ENCODE assay signal across 10 mouse cellular contexts in the genomic region with DNA sequence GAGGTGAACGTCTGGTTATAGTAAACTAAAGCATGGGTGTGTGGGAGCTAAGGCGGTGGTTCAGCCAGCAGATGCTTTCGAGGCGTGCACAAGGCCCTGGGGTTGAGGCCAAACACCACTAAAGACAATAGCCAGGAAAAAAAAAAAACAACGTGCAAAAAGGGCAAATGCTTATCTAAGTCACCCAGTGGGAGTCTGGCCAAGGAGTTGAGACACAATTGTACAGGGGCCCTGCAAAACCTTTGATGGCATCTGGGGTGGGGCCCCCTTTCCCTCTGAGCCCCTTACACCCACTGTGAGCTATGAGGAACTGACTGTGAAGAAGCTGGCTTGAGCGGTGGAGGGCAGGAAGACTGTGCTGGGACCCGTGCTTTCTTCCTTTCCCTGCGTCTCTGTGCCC. TPM values are rescaled to one million over a fixed set of nuclear protein-coding genes. Genes with fewer than 3 reads are reported as not detected.
DNase-seq lines count a peak whose midpoint lies in the region; ATAC-seq and TF ChIP-seq lines count a peak whose summit lies in the region.
"Had no signal": no experiment of that assay in that cellular context is flagged by ENCODE, and none has a peak within 500 bp of the region (broad histone marks: within the 10 kb centered on the region; RNA-seq: fewer than 3 reads in every experiment).

No protein-coding gene starts in this region.

- peak overlapping the region; percentile 31 for H3K9ac ChIP-seq in MEL (ENCODE audit: control insufficient read depth, low read depth, low read length, poor library complexity, severe bottlenecking)
- H3K9ac ChIP-seq in forebrain, embryonic 16.5 days (replicated peaks; ENCODE audit: low read depth, low read length) = no peak overlapping the region
- H3K9ac ChIP-seq: embryonic facial prominence, embryonic 13.5 days; limb, embryonic 12.5 days had no signal

- peak overlapping the region in 1 of 2 experiments; percentile 31; a peak in 2 of 4 replicates for H3K4me3 ChIP-seq in MEL (ENCODE audit: control insufficient read depth in 1 of 2, insufficient read depth in 1 of 2, low read depth in 2 of 2, low read length in 2 of 2)
- H3K4me3 ChIP-seq in layer of hippocampus, adult 2 months = no peak overlapping the region
- H3K4me3 ChIP-seq in forebrain, embryonic 16.5 days (replicated peaks; ENCODE audit: low read length) = no peak overlapping the region
- H3K4me3 ChIP-seq: embryonic facial prominence, embryonic 13.5 days; limb, embryonic 12.5 days had no signal

- no peak for ATAC-seq in forebrain, embryonic 16.5 days

- TF ChIP-seq CTCF in MEL (IDR thresholded peaks at IDR 0.05 in 2 of 3, conservative IDR thresholded peaks at IDR 0.05 in 1 of 3; ENCODE audit: control insufficient read depth in 1 of 3, insufficient read depth in 1 of 3, low read depth in 2 of 3, low read length in 3 of 3, poor library complexity in 1 of 3, severe bottlenecking in 1 of 3) = no peak
- no peak for TF ChIP-seq CTCF in layer of hippocampus, adult 2 months (conservative IDR thresholded peaks at IDR 0.05)

- no peaks in the 10 kb centered on the region for H3K9me3 ChIP-seq in MEL (replicated peaks; ENCODE audit: insufficient read depth, low read length)
- no peaks in the 10 kb centered on the region for H3K9me3 ChIP-seq in forebrain, embryonic 16.5 days (ENCODE audit: control insufficient read depth, low read length)
- H3K9me3 ChIP-seq: embryonic facial prominence, embryonic 13.5 days; limb, embryonic 12.5 days had no signal

- peaks cover 0 to 10% of the 10 kb centered on the region in 2 experiments; a peak in 2 of 4 replicates for H3K36me3 ChIP-seq in MEL (ENCODE audit: control insufficient read depth in 1 of 2, insufficient read depth in 2 of 2, low read length in 2 of 2)
- H3K36me3 ChIP-seq in forebrain, embryonic 16.5 days (ENCODE audit: control insufficient read depth, insufficient read depth) = no peaks in the 10 kb centered on the region
- H3K36me3 ChIP-seq: embryonic facial prominence, embryonic 13.5 days; limb, embryonic 12.5 days had no signal

- H3K4me2 ChIP-seq in forebrain, embryonic 16.5 days (ENCODE audit: low read length) = no peak overlapping the region
- H3K4me2 ChIP-seq: embryonic facial prominence, embryonic 13.5 days; limb, embryonic 12.5 days had no signal

- TF ChIP-seq RAD21 in MEL (IDR thresholded peaks at IDR 0.05; ENCODE audit: low read depth, low read length) = no peak

- no peak for TF ChIP-seq POLR2A in MEL (IDR thresholded peaks at IDR 0.05; ENCODE audit: control insufficient read depth in 1 of 2, insufficient read depth in 1 of 2, low read depth in 1 of 2, low read length in 2 of 2, poor library complexity in 1 of 2)

- peak overlapping the region; percentile 53 for H3K27ac ChIP-seq in MEL (ENCODE audit: control insufficient read depth, low read depth, low read length)
- no peak overlapping the region for H3K27ac ChIP-seq in layer of hippocampus, adult 2 months
- no peak overlapping the region for H3K27ac ChIP-seq in forebrain, embryonic 16.5 days (ENCODE audit: low read length)
- H3K27ac ChIP-seq: embryonic facial prominence, embryonic 13.5 days; limb, embryonic 12.5 days had no signal

- no peaks in the 10 kb centered on the region; the same call in 1 of the 2 replicates for H3K79me2 ChIP-seq in MEL (ENCODE audit: control insufficient read depth, insufficient read depth, low read length, poor library complexity)

- WGBS in forebrain, embryonic 16.5 days = 24% methylated on average over 8 of the region's 8 CpGs

- DNase-seq in ES-CJ7 (ENCODE audit: low read depth, low spot score) (peak; percentile 90), MEL (ENCODE audit: low read depth, low spot score) (peak; percentile 77)
- DNase-seq in heart, postnatal 14 days = peak; percentile 41 to 47
- DNase-seq in lung, postnatal 10 days = peak; percentile 63
- DNase-seq in layer of hippocampus, adult 2 months (ENCODE audit: low spot score in 2 of 2) = no peak
- DNase-seq in urinary bladder, postnatal 10 days (ENCODE audit: low spot score) = no peak
- DNase-seq: thymus, postnatal 25 days had no signal

- H3K27me3 ChIP-seq in MEL (ENCODE audit: control insufficient read depth in 1 of 2, insufficient read depth in 2 of 2, low read length in 2 of 2) = peaks cover 4 to 6% of the 10 kb centered on the region in 2 experiments
- H3K27me3 ChIP-seq in forebrain, embryonic 16.5 days (replicated peaks; ENCODE audit: control insufficient read depth, insufficient read depth, low read length) = 0 out of 2 replicates have a peak, but pooled peaks cover 2% of the 10 kb centered on the region
- H3K27me3 ChIP-seq: embryonic facial prominence, embryonic 13.5 days; limb, embryonic 12.5 days had no signal

- peak in 1 of 2 experiments; percentile 39; a peak in 1 of 4 replicates for TF ChIP-seq EP300 in MEL (IDR thresholded peaks at IDR 0.05; ENCODE audit: low read depth in 1 of 2, low read length in 2 of 2)

- peaks cover 3 to 15% of the 10 kb centered on the region in 2 experiments for H3K4me1 ChIP-seq in MEL (ENCODE audit: control insufficient read depth in 1 of 2, insufficient read depth in 2 of 2, low read length in 2 of 2)
- H3K4me1 ChIP-seq in forebrain, embryonic 16.5 days (replicated peaks; ENCODE audit: control insufficient read depth, insufficient read depth, low read length) = peaks cover 6% of the 10 kb centered on the region
- H3K4me1 ChIP-seq: limb, embryonic 12.5 days had no signal

- intact Hi-C loops in heart, postnatal 14 days (cut with DNase I) = no loop called here

TF ChIP-seq in MEL, 35 proteins besides CTCF, POLR2A, EP300 and RAD21:
- TF ChIP-seq TBP (IDR thresholded peaks at IDR 0.05; ENCODE audit: low read depth, low read length) (peak; percentile 84), GATA1 (IDR thresholded peaks at IDR 0.05; ENCODE audit: low read depth, low read length) (0 out of 2 replicates have a peak, but pooled peaks have one; percentile 28), RCOR1 (IDR thresholded peaks at IDR 0.05; ENCODE audit: low read depth, low read length) (no peak), ZNF384 (IDR thresholded peaks at IDR 0.05; ENCODE audit: low read depth, low read length) (peak; percentile 48), CHD1 (IDR thresholded peaks at IDR 0.05; ENCODE audit: low read depth, low read length) (no peak), ETS1 (IDR thresholded peaks at IDR 0.05; ENCODE audit: low read depth, low read length) (0 out of 2 replicates have a peak, but pooled peaks have one; percentile 6), TAL1 (IDR thresholded peaks at IDR 0.05; ENCODE audit: low read length) (peak; percentile 57; the same call in 1 of the 2 replicates)

RNA-seq across cellular contexts. Expression of gene Adgrg5, which starts 0.9 kb away (rescaled TPM):
- total RNA-seq in MEL (2012; rRNA removed) = 0.04 and 0.07 TPM in 2 replicates
- polyA plus RNA-seq in MEL (2012; ENCODE audit: insufficient read depth in 1 of 2, insufficient read length in 2 of 2, low read depth in 1 of 2, low replicate concordance in 2 of 2, missing spikeins in 1 of 2) = 1 to 10 TPM in 1 of 2 experiments, not detected in 1; 1.3 TPM
- under 1 TPM; 0.22 to 0.50 TPM for total RNA-seq in heart, postnatal 14 days (2021)
- total RNA-seq in layer of hippocampus, adult 2 months (2021) = not detected
- polyA plus RNA-seq in forebrain, embryonic 16.5 days (2015; fragmentation: Nextera tagmentation; extraction: Ambion mirVana) = not detected in 2 replicates
- polyA plus RNA-seq: limb, embryonic 12.5 days had no signal

RNA-seq across cellular contexts. Expression of gene Ccdc102a, which starts 4.7 kb away (rescaled TPM):
- 1.6 and 1.7 TPM in 2 replicates for total RNA-seq in MEL (2012; rRNA removed)
- 1 to 10 TPM in 1 of 2 experiments, not detected in 1; 6.8 TPM for polyA plus RNA-seq in MEL (2012; ENCODE audit: insufficient read depth in 1 of 2, insufficient read length in 2 of 2, low read depth in 1 of 2, low replicate concordance in 2 of 2, missing spikeins in 1 of 2)
- total RNA-seq in heart, postnatal 14 days (2021) = 10 to 100 TPM; 10.8 to 10.9 TPM
- total RNA-seq in layer of hippocampus, adult 2 months (2021) = 1 to 10 TPM; 1.7 to 1.9 TPM
- polyA plus RNA-seq in forebrain, embryonic 16.5 days (2015; fragmentation: Nextera tagmentation; extraction: Ambion mirVana) = 4.6 and 5.7 TPM in 2 replicates

RNA-seq across cellular contexts. Expression of gene Dok4, which starts 46.5 kb away (rescaled TPM):
- 1.5 TPM in 2 replicates for total RNA-seq in MEL (2012; rRNA removed)
- 1 to 10 TPM in 1 of 2 experiments, not detected in 1; 3.2 TPM for polyA plus RNA-seq in MEL (2012; ENCODE audit: insufficient read depth in 1 of 2, insufficient read length in 2 of 2, low read depth in 1 of 2, low replicate concordance in 2 of 2, missing spikeins in 1 of 2)
- 10 to 100 TPM; 23.3 to 26.5 TPM for total RNA-seq in heart, postnatal 14 days (2021)
- total RNA-seq in layer of hippocampus, adult 2 months (2021) = 10 to 100 TPM; 24.1 to 26.4 TPM
- 75.3 and 81.4 TPM in 2 replicates for polyA plus RNA-seq in forebrain, embryonic 16.5 days (2015; fragmentation: Nextera tagmentation; extraction: Ambion mirVana)

RNA-seq across cellular contexts. Expression of gene Adgrg1, which starts 51.9 kb away (rescaled TPM):
- total RNA-seq in MEL (2012; rRNA removed) = 4.2 and 7.2 TPM in 2 replicates
- polyA plus RNA-seq in MEL (2012; ENCODE audit: insufficient read depth in 1 of 2, insufficient read length in 2 of 2, low read depth in 1 of 2, low replicate concordance in 2 of 2, missing spikeins in 1 of 2) = 10 to 100 TPM in 1 of 2 experiments, not detected in 1; 33.2 TPM
- 10 to 100 TPM; 59.3 to 73.3 TPM for total RNA-seq in heart, postnatal 14 days (2021)
- 10 to 100 TPM; 89.7 to 90.5 TPM for total RNA-seq in layer of hippocampus, adult 2 months (2021)
- 132 and 152 TPM in 2 replicates for polyA plus RNA-seq in forebrain, embryonic 16.5 days (2015; fragmentation: Nextera tagmentation; extraction: Ambion mirVana)

Comparison
In these comparisons a context has a peak if more than half of its experiments do, and no peak if none do; other contexts are left out.
1. DNase-seq: peak in ES-CJ7 (single experiment), MEL (single experiment), heart, postnatal 14 days (2 of 2) and lung, postnatal 10 days (single experiment); none in layer of hippocampus, adult 2 months (0 of 2) and urinary bladder, postnatal 10 days (single experiment).